Mouse (Mus musculus): ENCODE data around the gene V1ra8.
"Not testable (repeated sequence)": the region's sequence is repeated elsewhere in the genome, so short reads cannot be mapped to it uniquely, and the experiment has no call there.

V1ra8 gene

GRCm38 (mm10) chr6:90202493-90202892 lies at the start of gene V1ra8:
Gene V1ra8 (plus strand): TSS chr6:90202793.
- DNase-seq: not testable (repeated sequence)

- no peak for DNase-seq
Measured at GRCm38 (mm10) chr6:90160139-90160538, 42.5 kb upstream of the V1ra8 start.

GRCm38 (mm10) chr6:90174508-90174907 lies 28.1 kb upstream of the V1ra8 start, which contains the start of gene Vmn1r52:
Gene Vmn1r52 (plus strand): TSS chr6:90174808.
- no peak for DNase-seq

GRCm38 (mm10) chr6:90224338-90224737 lies 21.7 kb downstream of the V1ra8 start, which contains the start of gene Vmn1r53:
Gene Vmn1r53 (minus strand): TSS chr6:90224438.
- DNase-seq: no peak

- DNase-seq: not testable (repeated sequence)
Measured at GRCm38 (mm10) chr6:90232114-90232513, 29.5 kb downstream of the V1ra8 start.

GRCm38 (mm10) chr6:90232681-90233080 lies 30.1 kb downstream of the V1ra8 start:
- DNase-seq: no peak

GRCm38 (mm10) chr6:90244019-90244418 lies 41.4 kb downstream of the V1ra8 start:
- DNase-seq: no peak

- no peak for DNase-seq
Measured at GRCm38 (mm10) chr6:90246000-90246399, 43.4 kb downstream of the V1ra8 start, which contains the start of gene Vmn1r54. Gene Vmn1r54 (plus strand): TSS chr6:90246300.

Measured in right cerebral cortex, adult 18-20 months (tissue).